Mouse (Mus musculus): Measurements from ENCODE around the gene Ankrd9. TPM values are rescaled to one million over a fixed set of nuclear protein-coding genes. Genes with fewer than 3 reads are reported as not detected.

Gene Ankrd9
- 174 and 206 TPM in 2 replicates for polyA plus RNA-seq (2012; rRNA removed)

DNA sequence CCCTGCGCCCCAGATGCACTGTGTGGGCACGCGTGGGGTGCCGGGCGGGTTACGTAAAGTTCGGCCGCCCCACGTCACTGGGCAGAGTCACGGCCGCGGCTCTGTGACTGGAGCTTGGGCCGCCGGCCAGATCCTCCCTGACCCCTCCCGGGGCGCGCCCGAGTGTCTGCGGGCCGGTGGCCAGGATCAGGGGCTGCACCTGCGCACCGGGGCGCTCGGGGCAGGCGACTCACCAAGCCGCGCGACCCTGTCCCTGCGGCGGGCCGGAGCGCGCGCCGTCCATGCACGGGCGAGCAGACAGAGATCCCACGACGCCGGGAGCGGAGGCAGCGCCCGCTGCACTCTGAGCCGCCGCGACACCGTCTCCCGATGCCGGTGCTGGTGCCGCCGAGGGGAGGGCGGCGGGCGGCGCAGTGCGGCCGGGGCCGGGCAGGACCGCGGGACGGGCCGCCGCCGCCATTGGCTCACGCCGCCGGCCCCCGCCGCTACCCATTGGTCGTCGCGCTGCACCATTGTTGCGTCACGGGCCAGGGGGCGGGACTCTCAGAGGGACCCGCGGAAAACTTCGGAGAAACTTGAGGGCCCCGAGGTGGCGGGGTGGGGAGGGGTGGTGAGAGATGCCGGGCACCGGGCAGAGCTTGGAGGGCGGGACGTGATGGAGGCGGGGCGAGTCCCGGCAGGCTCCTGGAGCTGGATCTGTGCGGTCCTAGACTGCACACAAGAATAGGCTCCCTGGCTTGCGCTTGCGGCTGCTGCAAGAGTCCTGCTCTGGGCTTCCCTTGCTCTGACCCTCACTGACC lies at the start of gene Ankrd9:
Gene Ankrd9 (minus strand): TSS at position 434 of the 800 bp plus-strand sequence.
- Histone ChIP-seq H3K27me3 (ENCODE audit: control insufficient read depth, insufficient read depth, low read length) (no peaks in the 10 kb centered on the region), H3K4me3 (ENCODE audit: low read depth, low read length) (peak within 1 kb of the TSS; percentile 96), H3K4me1 (ENCODE audit: control insufficient read depth, insufficient read depth, insufficient read length, low read length) (peaks cover 45% of the 10 kb centered on the region), H3K36me3 (ENCODE audit: control insufficient read depth, insufficient read depth, low read length) (peaks cover 28% of the 10 kb centered on the region), H3K27ac (ENCODE audit: insufficient read depth, low read depth, low read length) (peak within 1 kb of the TSS; percentile 91)
- WGBS, result under 1% methylated on average over 88 of the region's 90 CpGs
- TF ChIP-seq POLR2A (IDR thresholded peaks at IDR 0.05; ENCODE audit: low read depth, low read length) (peak; percentile 71), CTCF (IDR thresholded peaks at IDR 0.05; ENCODE audit: extremely low read depth, insufficient read length, insufficient replicate concordance, low read depth, low read length) (no peak)

GRCm38 (mm10) chr12:111021577-111021976 lies 42.7 kb upstream of the Ankrd9 start:
- Histone ChIP-seq H3K4me3 (ENCODE audit: low read depth, low read length) (no peak overlapping the region), H3K36me3 (ENCODE audit: control insufficient read depth, insufficient read depth, low read length) (no peaks in the 10 kb centered on the region), H3K27me3 (ENCODE audit: control insufficient read depth, insufficient read depth, low read length) (no peaks in the 10 kb centered on the region), H3K27ac (ENCODE audit: insufficient read depth, low read depth, low read length) (no peak overlapping the region), H3K4me1 (ENCODE audit: control insufficient read depth, insufficient read depth, insufficient read length, low read length) (no peaks in the 10 kb centered on the region)
- 58% methylated on average over 3 of the region's 3 CpGs for WGBS
- no peak for TF ChIP-seq CTCF (IDR thresholded peaks at IDR 0.05; ENCODE audit: extremely low read depth, insufficient read length, insufficient replicate concordance, low read depth, low read length)
- TF ChIP-seq POLR2A (IDR thresholded peaks at IDR 0.05; ENCODE audit: low read depth, low read length), result no peak

DNA sequence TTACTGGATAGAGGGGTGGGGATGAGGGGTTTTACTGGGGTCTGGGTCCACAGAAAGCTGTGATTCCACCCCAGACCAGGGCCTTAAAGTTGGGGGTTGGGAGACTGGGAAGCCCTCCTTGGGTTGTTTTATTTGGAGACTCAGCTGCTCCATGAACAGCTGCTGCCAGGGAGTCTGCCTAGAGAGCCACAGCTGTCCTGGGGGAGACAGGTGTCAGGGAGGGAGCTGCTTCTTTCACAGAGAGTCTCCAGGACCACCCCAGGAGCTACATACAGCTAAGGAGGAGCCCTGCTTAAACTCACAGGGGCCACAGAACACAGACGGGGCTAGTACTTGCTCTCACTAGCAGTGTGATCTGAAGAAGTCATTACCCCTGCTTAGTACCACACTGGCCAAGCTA lies 42.3 kb upstream of the Ankrd9 start:
- no peak for TF ChIP-seq CTCF (IDR thresholded peaks at IDR 0.05; ENCODE audit: extremely low read depth, insufficient read length, insufficient replicate concordance, low read depth, low read length)
- no peak for TF ChIP-seq POLR2A (IDR thresholded peaks at IDR 0.05; ENCODE audit: low read depth, low read length)
- Histone ChIP-seq H3K27me3 (ENCODE audit: control insufficient read depth, insufficient read depth, low read length) (no peaks in the 10 kb centered on the region), H3K4me1 (ENCODE audit: control insufficient read depth, insufficient read depth, insufficient read length, low read length) (no peaks in the 10 kb centered on the region), H3K36me3 (ENCODE audit: control insufficient read depth, insufficient read depth, low read length) (no peaks in the 10 kb centered on the region), H3K27ac (ENCODE audit: insufficient read depth, low read depth, low read length) (no peak overlapping the region), H3K4me3 (ENCODE audit: low read depth, low read length) (no peak overlapping the region)
- 64% methylated on average over 1 of the region's 1 CpGs for WGBS

GRCm38 (mm10) chr12:111019086-111019485 lies 40.2 kb upstream of the Ankrd9 start:
- WGBS, result 97% methylated on average over 2 of the region's 2 CpGs
- Histone ChIP-seq H3K27me3 (ENCODE audit: control insufficient read depth, insufficient read depth, low read length) (no peaks in the 10 kb centered on the region), H3K4me1 (ENCODE audit: control insufficient read depth, insufficient read depth, insufficient read length, low read length) (no peaks in the 10 kb centered on the region), H3K4me3 (ENCODE audit: low read depth, low read length) (no peak overlapping the region), H3K36me3 (ENCODE audit: control insufficient read depth, insufficient read depth, low read length) (no peaks in the 10 kb centered on the region), H3K27ac (ENCODE audit: insufficient read depth, low read depth, low read length) (no peak overlapping the region)
- no peak for TF ChIP-seq POLR2A (IDR thresholded peaks at IDR 0.05; ENCODE audit: low read depth, low read length)
- no peak for TF ChIP-seq CTCF (IDR thresholded peaks at IDR 0.05; ENCODE audit: extremely low read depth, insufficient read length, insufficient replicate concordance, low read depth, low read length)

GRCm38 (mm10) chr12:111018068-111018467 lies 39.2 kb upstream of the Ankrd9 start:
- WGBS, result 94% methylated on average over 11 of the region's 11 CpGs
- no peak for TF ChIP-seq POLR2A (IDR thresholded peaks at IDR 0.05; ENCODE audit: low read depth, low read length)
- TF ChIP-seq CTCF (IDR thresholded peaks at IDR 0.05; ENCODE audit: extremely low read depth, insufficient read length, insufficient replicate concordance, low read depth, low read length), result no peak
- H3K4me1 ChIP-seq (ENCODE audit: control insufficient read depth, insufficient read depth, insufficient read length, low read length), result no peaks in the 10 kb centered on the region
- no peaks in the 10 kb centered on the region for H3K27me3 ChIP-seq (ENCODE audit: control insufficient read depth, insufficient read depth, low read length)
- H3K36me3 ChIP-seq (ENCODE audit: control insufficient read depth, insufficient read depth, low read length), result no peaks in the 10 kb centered on the region
- H3K4me3 ChIP-seq (ENCODE audit: low read depth, low read length), result no peak overlapping the region
- no peak overlapping the region for H3K27ac ChIP-seq (ENCODE audit: insufficient read depth, low read depth, low read length)

GRCm38 (mm10) chr12:111016807-111017206 lies 38.0 kb upstream of the Ankrd9 start:
- no peaks in the 10 kb centered on the region for H3K4me1 ChIP-seq (ENCODE audit: control insufficient read depth, insufficient read depth, insufficient read length, low read length)
- H3K27me3 ChIP-seq (ENCODE audit: control insufficient read depth, insufficient read depth, low read length), result no peaks in the 10 kb centered on the region
- H3K27ac ChIP-seq (ENCODE audit: insufficient read depth, low read depth, low read length), result no peak overlapping the region
- H3K4me3 ChIP-seq (ENCODE audit: low read depth, low read length), result no peak overlapping the region
- no peak for TF ChIP-seq CTCF (IDR thresholded peaks at IDR 0.05; ENCODE audit: extremely low read depth, insufficient read length, insufficient replicate concordance, low read depth, low read length)
- no peak for TF ChIP-seq POLR2A (IDR thresholded peaks at IDR 0.05; ENCODE audit: low read depth, low read length)
- WGBS, result 90% methylated on average over 3 of the region's 3 CpGs
- H3K36me3 ChIP-seq (ENCODE audit: control insufficient read depth, insufficient read depth, low read length), result no peaks in the 10 kb centered on the region

DNA sequence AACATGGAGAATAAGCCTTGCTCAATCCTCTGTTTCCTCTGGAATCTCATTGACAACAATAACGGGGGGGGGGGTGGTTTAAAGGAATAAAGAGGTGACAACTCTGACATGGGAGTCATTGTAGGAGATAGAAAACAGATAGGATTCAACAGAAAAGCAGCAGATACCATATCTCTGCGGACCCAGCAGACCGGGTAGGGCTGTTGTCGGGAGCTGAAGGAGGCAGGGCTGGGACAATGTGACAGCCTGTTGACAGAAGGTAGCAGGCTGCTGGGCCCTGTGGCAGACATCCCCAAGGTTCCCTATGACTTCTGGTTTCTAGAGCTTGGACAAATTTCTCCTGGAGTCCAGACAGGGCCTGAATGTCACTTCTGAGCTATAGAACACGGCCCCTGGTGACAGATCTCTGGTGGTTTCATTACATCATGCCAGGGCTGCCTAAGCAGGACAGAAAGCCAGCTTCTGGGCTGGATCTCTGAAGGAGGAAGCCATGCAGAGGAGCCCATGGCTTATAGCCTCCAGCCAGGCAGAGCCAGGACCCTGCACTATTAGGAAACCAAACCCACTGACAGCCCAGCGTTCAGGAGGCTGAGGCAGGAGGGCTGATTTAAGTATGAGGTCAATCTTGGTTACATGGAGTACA lies 30.9 kb upstream of the Ankrd9 start:
- peaks cover 37% of the 10 kb centered on the region for H3K4me1 ChIP-seq (ENCODE audit: control insufficient read depth, insufficient read depth, insufficient read length, low read length)
- TF ChIP-seq POLR2A (IDR thresholded peaks at IDR 0.05; ENCODE audit: low read depth, low read length) (no peak), CTCF (IDR thresholded peaks at IDR 0.05; ENCODE audit: extremely low read depth, insufficient read length, insufficient replicate concordance, low read depth, low read length) (no peak)

More for the DNA sequence above, 30.9 kb upstream of the Ankrd9 start:
- peak overlapping the region; percentile 97 for H3K27ac ChIP-seq (ENCODE audit: insufficient read depth, low read depth, low read length)
- 70% methylated on average over 6 of the region's 6 CpGs for whole genome bisulfite sequencing
- H3K4me3 ChIP-seq (ENCODE audit: low read depth, low read length), result no peak overlapping the region
- no peaks in the 10 kb centered on the region for H3K36me3 ChIP-seq (ENCODE audit: control insufficient read depth, insufficient read depth, low read length)
- H3K27me3 ChIP-seq (ENCODE audit: control insufficient read depth, insufficient read depth, low read length), result no peaks in the 10 kb centered on the region

All from small intestine, adult 2 months (tissue).